Mouse (Mus musculus): ENCODE measurements around the gene Sytl3. TPM values are rescaled to one million over a fixed set of nuclear protein-coding genes. Genes with fewer than 3 reads are reported as not detected.

The Sytl3 gene
- polyA plus RNA-seq, 1 experiment from 2014 or later = 0.82 TPM

- no peak overlapping the region for H3K4me3 ChIP-seq (ENCODE audit: low read depth, low read length)
- no peak overlapping the region for H3K27ac ChIP-seq (ENCODE audit: low read length)
- no peak overlapping the region for H3K4me2 ChIP-seq (ENCODE audit: low read length)
- 77% methylated on average over 4 of the region's 4 CpGs for WGBS
- H3K9me3 ChIP-seq (replicated peaks; ENCODE audit: control insufficient read depth, low read length, poor library complexity, severe bottlenecking) = no peaks in the 10 kb centered on the region
- H3K9ac ChIP-seq (ENCODE audit: low read depth, low read length) = no peak overlapping the region
- no peaks in the 10 kb centered on the region for H3K36me3 ChIP-seq (ENCODE audit: control insufficient read depth, insufficient read depth, low read length)
- no peak for ATAC-seq
- peaks cover 3% of the 10 kb centered on the region; the same call in 1 of the 2 replicates for H3K4me1 ChIP-seq (ENCODE audit: control insufficient read depth, insufficient read depth, low read length)
- H3K27me3 ChIP-seq (ENCODE audit: control insufficient read depth, insufficient read depth, low read depth, low read length) = 0 out of 2 replicates have a peak, but pooled peaks cover 2% of the 10 kb centered on the region
These were observed 105.8 kb downstream of the Sytl3 start for GRCm38 (mm10) chr17:6764730-6765129.

- Histone ChIP-seq H3K27me3 (ENCODE audit: control insufficient read depth, insufficient read depth, low read depth, low read length) (0 out of 2 replicates have a peak, but pooled peaks cover 2% of the 10 kb centered on the region), H3K4me3 (ENCODE audit: low read depth, low read length) (no peak overlapping the region), H3K9ac (ENCODE audit: low read depth, low read length) (no peak overlapping the region), H3K9me3 (replicated peaks; ENCODE audit: control insufficient read depth, low read length, poor library complexity, severe bottlenecking) (no peaks in the 10 kb centered on the region), H3K4me1 (ENCODE audit: control insufficient read depth, insufficient read depth, low read length) (peaks cover 3% of the 10 kb centered on the region; the same call in 1 of the 2 replicates), H3K4me2 (ENCODE audit: low read length) (no peak overlapping the region), H3K36me3 (ENCODE audit: control insufficient read depth, insufficient read depth, low read length) (no peaks in the 10 kb centered on the region), H3K27ac (ENCODE audit: low read length) (no peak overlapping the region)
- WGBS = 46% methylated on average over 2 of the region's 2 CpGs
- no peak for ATAC-seq
These were observed 107.0 kb downstream of the Sytl3 start for GRCm38 (mm10) chr17:6765886-6766285.

GRCm38 (mm10) chr17:6766823-6767222, 107.9 kb downstream of the Sytl3 start:
- H3K4me2 ChIP-seq (ENCODE audit: low read length) = no peak overlapping the region
- ATAC-seq = no peak
- no peak overlapping the region for H3K27ac ChIP-seq (ENCODE audit: low read length)
- no peaks in the 10 kb centered on the region for H3K36me3 ChIP-seq (ENCODE audit: control insufficient read depth, insufficient read depth, low read length)
- WGBS = 94% methylated on average over 4 of the region's 4 CpGs
- H3K27me3 ChIP-seq (ENCODE audit: control insufficient read depth, insufficient read depth, low read depth, low read length) = 0 out of 2 replicates have a peak, but pooled peaks cover 2% of the 10 kb centered on the region
- H3K4me1 ChIP-seq (ENCODE audit: control insufficient read depth, insufficient read depth, low read length) = peaks cover 3% of the 10 kb centered on the region; the same call in 1 of the 2 replicates
- no peaks in the 10 kb centered on the region for H3K9me3 ChIP-seq (replicated peaks; ENCODE audit: control insufficient read depth, low read length, poor library complexity, severe bottlenecking)
- no peak overlapping the region for H3K9ac ChIP-seq (ENCODE audit: low read depth, low read length)
- H3K4me3 ChIP-seq (ENCODE audit: low read depth, low read length) = no peak overlapping the region

- H3K4me3 ChIP-seq (ENCODE audit: low read depth, low read length) = no peak overlapping the region
- no peaks in the 10 kb centered on the region for H3K36me3 ChIP-seq (ENCODE audit: control insufficient read depth, insufficient read depth, low read length)
- H3K9ac ChIP-seq (ENCODE audit: low read depth, low read length) = no peak overlapping the region
- 0 out of 2 replicates have a peak, but pooled peaks cover 2% of the 10 kb centered on the region for H3K27me3 ChIP-seq (ENCODE audit: control insufficient read depth, insufficient read depth, low read depth, low read length)
- peaks cover 3% of the 10 kb centered on the region; the same call in 1 of the 2 replicates for H3K4me1 ChIP-seq (ENCODE audit: control insufficient read depth, insufficient read depth, low read length)
- H3K9me3 ChIP-seq (replicated peaks; ENCODE audit: control insufficient read depth, low read length, poor library complexity, severe bottlenecking) = no peaks in the 10 kb centered on the region
- H3K4me2 ChIP-seq (ENCODE audit: low read length) = no peak overlapping the region
- 76% methylated on average over 5 of the region's 5 CpGs for WGBS
- no peak overlapping the region for H3K27ac ChIP-seq (ENCODE audit: low read length)
- no peak for ATAC-seq
These were observed 108.9 kb downstream of the Sytl3 start for GRCm38 (mm10) chr17:6767771-6768170.

- Histone ChIP-seq H3K4me1 (ENCODE audit: control insufficient read depth, insufficient read depth, low read length) (peaks cover 3% of the 10 kb centered on the region; the same call in 1 of the 2 replicates), H3K36me3 (ENCODE audit: control insufficient read depth, insufficient read depth, low read length) (no peaks in the 10 kb centered on the region), H3K27me3 (ENCODE audit: control insufficient read depth, insufficient read depth, low read depth, low read length) (0 out of 2 replicates have a peak, but pooled peaks cover 2% of the 10 kb centered on the region), H3K4me2 (ENCODE audit: low read length) (no peak overlapping the region), H3K27ac (ENCODE audit: low read length) (no peak overlapping the region), H3K9me3 (replicated peaks; ENCODE audit: control insufficient read depth, low read length, poor library complexity, severe bottlenecking) (no peaks in the 10 kb centered on the region), H3K9ac (ENCODE audit: low read depth, low read length) (no peak overlapping the region), H3K4me3 (ENCODE audit: low read depth, low read length) (no peak overlapping the region)
- ATAC-seq = no peak
- 83% methylated on average over 5 of the region's 5 CpGs for WGBS
These were observed 109.5 kb downstream of the Sytl3 start for GRCm38 (mm10) chr17:6768301-6768788.

- no peak overlapping the region for H3K9ac ChIP-seq (ENCODE audit: low read depth, low read length)
These were observed 110.7 kb downstream of the Sytl3 start for GRCm38 (mm10) chr17:6769602-6770001.

GRCm38 (mm10) chr17:6771661-6772489, 113.0 kb downstream of the Sytl3 start:
- WGBS = 80% methylated on average over 16 of the region's 16 CpGs
- ATAC-seq = no peak
- no peak overlapping the region for H3K27ac ChIP-seq (ENCODE audit: low read length)
- no peak overlapping the region for H3K9ac ChIP-seq (ENCODE audit: low read depth, low read length)
- no peaks in the 10 kb centered on the region for H3K9me3 ChIP-seq (replicated peaks; ENCODE audit: control insufficient read depth, low read length, poor library complexity, severe bottlenecking)
- no peaks in the 10 kb centered on the region for H3K4me1 ChIP-seq (ENCODE audit: control insufficient read depth, insufficient read depth, low read length)
- H3K4me2 ChIP-seq (ENCODE audit: low read length) = no peak overlapping the region
- H3K4me3 ChIP-seq (ENCODE audit: low read depth, low read length) = no peak overlapping the region
- 0 out of 2 replicates have a peak, but pooled peaks cover under 1% of the 10 kb centered on the region for H3K27me3 ChIP-seq (ENCODE audit: control insufficient read depth, insufficient read depth, low read depth, low read length)
- no peaks in the 10 kb centered on the region for H3K36me3 ChIP-seq (ENCODE audit: control insufficient read depth, insufficient read depth, low read length)

More at GRCm38 (mm10) chr17:6769602-6770001, 110.7 kb downstream of the Sytl3 start:
- no peak for ATAC-seq
- H3K36me3 ChIP-seq (ENCODE audit: control insufficient read depth, insufficient read depth, low read length) = no peaks in the 10 kb centered on the region
- H3K4me2 ChIP-seq (ENCODE audit: low read length) = no peak overlapping the region
- no peaks in the 10 kb centered on the region for H3K9me3 ChIP-seq (replicated peaks; ENCODE audit: control insufficient read depth, low read length, poor library complexity, severe bottlenecking)
- H3K27ac ChIP-seq (ENCODE audit: low read length) = no peak overlapping the region
- 70% methylated on average over 4 of the region's 4 CpGs for WGBS
- H3K4me1 ChIP-seq (ENCODE audit: control insufficient read depth, insufficient read depth, low read length) = no peaks in the 10 kb centered on the region
- 0 out of 2 replicates have a peak, but pooled peaks cover 2% of the 10 kb centered on the region for H3K27me3 ChIP-seq (ENCODE audit: control insufficient read depth, insufficient read depth, low read depth, low read length)
- H3K4me3 ChIP-seq (ENCODE audit: low read depth, low read length) = no peak overlapping the region

GRCm38 (mm10) chr17:6772490-6772773, 113.5 kb downstream of the Sytl3 start:
- Histone ChIP-seq H3K4me3 (ENCODE audit: low read depth, low read length) (no peak overlapping the region), H3K9ac (ENCODE audit: low read depth, low read length) (no peak overlapping the region), H3K36me3 (ENCODE audit: control insufficient read depth, insufficient read depth, low read length) (no peaks in the 10 kb centered on the region), H3K9me3 (replicated peaks; ENCODE audit: control insufficient read depth, low read length, poor library complexity, severe bottlenecking) (no peaks in the 10 kb centered on the region), H3K4me1 (ENCODE audit: control insufficient read depth, insufficient read depth, low read length) (no peaks in the 10 kb centered on the region), H3K27me3 (ENCODE audit: control insufficient read depth, insufficient read depth, low read depth, low read length) (no peaks in the 10 kb centered on the region), H3K4me2 (ENCODE audit: low read length) (no peak overlapping the region), H3K27ac (ENCODE audit: low read length) (no peak overlapping the region)
- no peak for ATAC-seq
- 79% methylated on average over 5 of the region's 5 CpGs for WGBS

Data from midbrain, embryonic 16.5 days (tissue).